Mouse (Mus musculus) E14TG2a.4 (cell line): ENCODE measurements around the gene Abhd2.
"Not testable (repeated sequence)": the region's sequence is repeated elsewhere in the genome, so short reads cannot be mapped to it uniquely, and the experiment has no call there.

Experiments used
- H3K27me3 ChIP-seq: 2 replicates; pipeline ENCODE4 v1.6.1; 2014; ENCODE audit warnings: low read length, control low read depth; ENCODE audit not compliant: insufficient read depth
- H3K36me3 ChIP-seq: 2 replicates; pipeline ENCODE4 v1.6.1; 2014; ENCODE audit warnings: low read length, control low read depth; ENCODE audit not compliant: insufficient read depth
- H3K4me1 ChIP-seq: replicated peaks from 2 replicates; pipeline ENCODE4 v1.6.1; 2014; ENCODE audit warnings: low read depth, low read length, control low read depth
- H3K4me3 ChIP-seq: replicated peaks from 2 replicates; pipeline ENCODE4 v1.5.1; 2014; ENCODE audit warnings: mild to moderate bottlenecking, low read length
- H3K9me3 ChIP-seq: 2 replicates; pipeline ENCODE4 v1.6.1; 2014; ENCODE audit warnings: low read length, control low read depth
- CTCF ChIP-seq: conservative IDR thresholded peaks from 2 replicates; pipeline ENCODE4 v1.5.1; 2014; ENCODE audit warnings: low read length
- NANOG ChIP-seq: IDR thresholded peaks from 2 replicates; pipeline ENCODE4 v1.6.1; 2014; ENCODE audit warnings: borderline replicate concordance, low read length, mixed read lengths
- POU5F1 ChIP-seq: IDR thresholded peaks from 2 replicates; pipeline ENCODE4 v1.6.1; 2014; ENCODE audit warnings: low read length, borderline replicate concordance

Gene Abhd2

DNA sequence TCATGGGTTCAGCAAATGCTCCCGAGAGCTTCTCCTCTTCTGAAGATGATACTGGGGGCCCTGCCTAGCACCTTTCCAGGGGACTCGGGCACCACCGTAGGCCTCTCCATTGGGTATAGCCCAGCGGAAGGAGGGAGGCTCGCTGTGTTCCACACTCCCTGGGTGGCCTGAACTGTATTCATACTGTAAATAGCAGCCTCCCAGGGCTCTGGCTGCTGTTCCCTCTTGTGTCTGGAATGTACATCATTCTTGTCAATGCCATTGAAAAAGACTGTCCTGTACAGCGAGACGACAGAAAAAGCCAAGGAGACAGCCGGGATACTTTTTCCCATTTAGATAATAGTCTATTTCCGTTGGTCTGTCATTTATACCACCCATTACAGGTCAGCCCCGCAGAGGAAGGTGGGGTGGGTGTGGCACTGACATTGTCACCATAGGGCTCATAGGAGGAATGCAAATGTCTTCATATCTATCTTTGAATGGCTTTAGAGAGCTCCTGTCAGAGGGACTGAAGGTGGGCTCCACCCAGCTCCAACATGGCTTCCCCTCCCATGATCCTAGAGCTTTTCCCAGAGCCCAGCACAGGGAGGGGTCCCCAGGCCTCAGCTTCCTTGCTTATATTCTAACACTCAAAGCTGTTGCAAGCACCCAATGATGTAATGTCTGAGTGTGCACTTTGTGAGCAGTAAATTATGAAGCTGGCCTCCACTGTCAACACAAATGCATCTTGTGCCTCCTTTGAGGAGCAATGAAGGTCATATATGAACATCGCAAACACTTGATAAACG, 10.1 kb downstream of the Abhd2 start:
- Histone ChIP-seq H3K27me3 (no peaks in the 10 kb centered on the region), H3K36me3 (peaks cover 10% of the 10 kb centered on the region), H3K9me3 (no peaks in the 10 kb centered on the region), H3K4me1 (peaks cover 91% of the 10 kb centered on the region), H3K4me3 (no peak overlapping the region)
- no peak for TF ChIP-seq NANOG
- TF ChIP-seq CTCF, result no peak
- no peak for TF ChIP-seq POU5F1

DNA sequence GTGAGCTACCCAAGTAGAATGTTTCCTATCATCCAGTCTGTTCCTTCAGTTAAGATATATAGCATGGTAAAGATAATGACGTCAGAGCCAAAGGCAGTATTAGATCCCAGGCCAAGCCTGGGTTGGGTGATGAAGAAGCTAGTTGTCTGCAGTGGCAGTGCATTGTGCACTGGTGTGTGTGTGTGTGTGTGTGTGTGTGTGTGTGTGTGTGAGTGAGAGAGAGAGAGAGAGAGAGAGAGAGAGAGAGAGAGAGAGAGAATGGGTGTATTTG, 10.6 kb downstream of the Abhd2 start:
- peaks cover 10% of the 10 kb centered on the region for H3K36me3 ChIP-seq
- H3K9me3 ChIP-seq, H3K27me3 ChIP-seq, H3K4me3 ChIP-seq: not testable (repeated sequence)
- peaks cover 91% of the 10 kb centered on the region for H3K4me1 ChIP-seq

- Histone ChIP-seq H3K36me3 (peaks cover 10% of the 10 kb centered on the region), H3K4me3 (no peak overlapping the region), H3K4me1 (peaks cover 90% of the 10 kb centered on the region), H3K27me3 (no peaks in the 10 kb centered on the region), H3K9me3 (no peaks in the 10 kb centered on the region)
- no peak for TF ChIP-seq CTCF
- no peak for TF ChIP-seq NANOG
- no peak for TF ChIP-seq POU5F1
Measured at GRCm38 (mm10) chr7:79284160-79284888, 11.3 kb downstream of the Abhd2 start.

- no peak for TF ChIP-seq POU5F1
- no peak for TF ChIP-seq CTCF
- no peak for TF ChIP-seq NANOG
- H3K36me3 ChIP-seq, result peaks cover 10% of the 10 kb centered on the region
- no peaks in the 10 kb centered on the region for H3K9me3 ChIP-seq
- H3K4me3 ChIP-seq, result no peak overlapping the region
- H3K4me1 ChIP-seq, result peaks cover 90% of the 10 kb centered on the region
- no peaks in the 10 kb centered on the region for H3K27me3 ChIP-seq
Measured at GRCm38 (mm10) chr7:79284889-79285280, 11.9 kb downstream of the Abhd2 start.

DNA sequence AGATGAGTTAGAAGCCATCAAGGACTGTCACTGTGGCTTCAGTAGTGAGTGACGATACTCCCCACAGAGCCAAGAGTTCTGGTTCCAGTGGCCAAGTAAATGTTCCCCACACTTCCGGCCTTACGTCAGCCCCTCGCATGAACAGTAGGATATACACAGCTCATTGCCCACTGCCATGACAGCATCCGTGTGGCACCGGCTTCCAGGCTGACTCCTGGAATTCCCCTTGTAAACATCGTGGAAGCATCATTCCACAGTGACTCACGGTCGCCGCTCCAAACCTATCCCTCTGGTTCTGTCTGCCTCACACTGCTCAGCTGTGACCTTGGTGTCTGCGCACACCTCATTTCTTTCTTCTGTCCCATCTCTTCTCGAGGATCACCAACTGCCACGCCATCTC, 12.4 kb downstream of the Abhd2 start:
- H3K4me3 ChIP-seq, result no peak overlapping the region
- H3K36me3 ChIP-seq, result peaks cover 10% of the 10 kb centered on the region
- H3K9me3 ChIP-seq, result no peaks in the 10 kb centered on the region
- no peaks in the 10 kb centered on the region for H3K27me3 ChIP-seq
- TF ChIP-seq CTCF (no peak), POU5F1 (no peak), NANOG (no peak)
- H3K4me1 ChIP-seq, result peaks cover 90% of the 10 kb centered on the region

DNA sequence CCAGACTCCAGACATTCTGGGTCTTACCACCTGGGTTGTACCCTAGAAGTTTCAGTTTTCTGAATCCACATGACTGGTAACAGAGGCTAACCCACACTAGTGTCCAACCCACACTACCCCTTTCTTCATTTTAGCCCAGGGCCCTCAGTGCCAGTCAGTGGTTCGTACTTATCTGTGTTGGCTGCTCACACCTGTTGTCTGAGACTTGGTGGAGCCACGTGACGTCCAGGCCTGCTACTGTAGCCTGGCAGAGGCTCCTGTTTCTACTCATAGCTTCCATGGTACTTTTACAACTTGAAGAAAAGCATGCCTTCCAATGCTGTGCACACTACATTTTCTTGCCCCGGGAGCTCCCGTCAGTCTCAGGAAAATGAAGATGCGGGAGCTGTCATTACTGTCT, 14.2 kb downstream of the Abhd2 start:
- TF ChIP-seq POU5F1 (no peak), NANOG (no peak), CTCF (no peak)
- H3K4me3 ChIP-seq, result no peak overlapping the region; the same call in 1 of the 2 replicates
- no peaks in the 10 kb centered on the region for H3K27me3 ChIP-seq
- peaks cover 8% of the 10 kb centered on the region for H3K36me3 ChIP-seq
- no peaks in the 10 kb centered on the region for H3K9me3 ChIP-seq
- H3K4me1 ChIP-seq, result peaks cover 87% of the 10 kb centered on the region

- TF ChIP-seq NANOG (no peak), CTCF (0 out of 2 replicates have a peak, but pooled peaks have one; percentile 3)
- H3K27me3 ChIP-seq, result no peaks in the 10 kb centered on the region
- peaks cover 86% of the 10 kb centered on the region for H3K4me1 ChIP-seq
- H3K9me3 ChIP-seq, result no peaks in the 10 kb centered on the region
- peaks cover 8% of the 10 kb centered on the region for H3K36me3 ChIP-seq
- peak overlapping the region; percentile 17; the same call in 1 of the 2 replicates for H3K4me3 ChIP-seq
Measured at GRCm38 (mm10) chr7:79287928-79288327, 14.9 kb downstream of the Abhd2 start.

DNA sequence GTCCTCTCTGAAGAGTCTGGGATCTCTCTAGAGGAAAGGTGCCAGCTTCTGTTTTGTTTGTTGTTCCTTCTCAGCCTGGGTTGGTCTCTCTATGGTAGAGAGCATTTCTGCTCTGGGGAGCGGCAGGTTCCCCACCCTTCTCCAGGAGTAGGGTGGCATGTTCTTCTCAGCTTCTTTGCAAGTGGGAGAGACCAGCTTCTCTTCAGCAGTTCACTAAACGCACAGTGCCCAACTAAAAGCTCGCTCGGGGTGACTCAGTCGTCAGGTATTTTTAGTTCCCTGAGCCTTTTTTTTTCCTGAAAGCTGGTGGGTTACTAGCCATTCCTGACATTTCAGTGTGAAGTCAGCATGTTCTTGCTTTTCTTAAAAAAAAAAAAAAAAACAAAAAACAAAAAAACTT, 15.4 kb downstream of the Abhd2 start:
- H3K36me3 ChIP-seq, result peaks cover 8% of the 10 kb centered on the region
- no peak for TF ChIP-seq CTCF
- TF ChIP-seq NANOG, result no peak
- TF ChIP-seq POU5F1, result no peak
- H3K9me3 ChIP-seq, result no peaks in the 10 kb centered on the region
- H3K4me1 ChIP-seq, result peaks cover 85% of the 10 kb centered on the region
- no peak overlapping the region for H3K4me3 ChIP-seq
- no peaks in the 10 kb centered on the region for H3K27me3 ChIP-seq

GRCm38 (mm10) chr7:79293605-79294232, 20.7 kb downstream of the Abhd2 start:
- H3K36me3 ChIP-seq, result peaks cover 29% of the 10 kb centered on the region
- 0 out of 2 replicates have a peak overlapping the region, but pooled peaks have one; percentile 5 for H3K4me3 ChIP-seq
- H3K27me3 ChIP-seq, result no peaks in the 10 kb centered on the region
- H3K4me1 ChIP-seq, result peaks cover 88% of the 10 kb centered on the region
- no peaks in the 10 kb centered on the region for H3K9me3 ChIP-seq
- TF ChIP-seq NANOG (no peak), POU5F1 (no peak), CTCF (no peak)
